Mouse (Mus musculus) CH12.LX (cell line): ENCODE results near the gene Aspscr1. TPM values are rescaled to one million over a fixed set of nuclear protein-coding genes. Genes with fewer than 3 reads are reported as not detected.

Source experiments
- DNase-seq: peaks from one replicate; pipeline ENCODE4 v3.0.0-alpha.2; 2013; ENCODE audit errors: extremely low read depth
- H3K27ac ChIP-seq: 2 replicates; pipeline ENCODE4 v1.5.1; 2012; ENCODE audit warnings: low read depth, mild to moderate bottlenecking, control low read depth, moderate library complexity; ENCODE audit not compliant: insufficient read depth
- H3K27me3 ChIP-seq: replicated peaks from 2 replicates; pipeline ENCODE3; 2012; ENCODE audit warnings: inconsistent platforms
- H3K36me3 ChIP-seq, 2 experiments: replicated peaks in 1 of 2; 2 replicates each; pipeline versions ENCODE3 to v1.6.1; 2012; ENCODE audit warnings: inconsistent platforms in 1 of 2, low read length in 1 of 2, mild to moderate bottlenecking in 1 of 2, mixed read lengths in 1 of 2, moderate library complexity in 1 of 2; ENCODE audit not compliant: control insufficient read depth in 1 of 2, insufficient read depth in 1 of 2
- H3K4me1 ChIP-seq, 2 experiments: 2 replicates each; pipeline ENCODE4 v1.6.1; 2012; ENCODE audit warnings: inconsistent platforms in 1 of 2, moderate library complexity in 1 of 2; ENCODE audit not compliant: insufficient read depth in 2 of 2, control insufficient read depth in 1 of 2
- H3K4me2 ChIP-seq: 2 replicates; pipeline ENCODE4 v1.6.1; 2012; ENCODE audit warnings: low read depth, mild to moderate bottlenecking, control low read depth; ENCODE audit not compliant: poor library complexity, insufficient read depth, severe bottlenecking
- H3K4me3 ChIP-seq, 3 experiments: fragments of 150-350 bp in 1 of 3; sonication (generic) in 1 of 3; replicated peaks in 1 of 3; 2 replicates each; pipeline versions ENCODE3 to v1.5.1; 2011 to 2012; ENCODE audit warnings: low read depth in 2 of 3, low read length in 2 of 3, mild to moderate bottlenecking in 2 of 3, moderate library complexity in 2 of 3, control low read depth in 1 of 3, improper control_type of control experiment in 1 of 3, inconsistent platforms in 1 of 3, mixed read lengths in 1 of 3; ENCODE audit not compliant: poor library complexity in 1 of 3
- H3K79me2 ChIP-seq: replicated peaks from 2 replicates; pipeline ENCODE4 v1.6.1; 2012; ENCODE audit warnings: mild to moderate bottlenecking, moderate library complexity; ENCODE audit not compliant: control insufficient read depth, poor library complexity, insufficient read depth, severe bottlenecking; ENCODE audit errors: extremely low read depth
- H3K9ac ChIP-seq: 2 replicates; pipeline ENCODE4 v1.6.1; 2012; ENCODE audit warnings: low read depth, mild to moderate bottlenecking, control low read depth, moderate library complexity; ENCODE audit not compliant: insufficient read depth
- H3K9me3 ChIP-seq: replicated peaks from 2 replicates; pipeline ENCODE3; 2012; ENCODE audit warnings: low read length, inconsistent platforms, mixed read lengths
- CTCF ChIP-seq, 2 experiments: IDR thresholded peaks in 1 of 2; conservative IDR thresholded peaks in 1 of 2; 2 replicates each; pipeline ENCODE4 v1.5.1; 2011 to 2012; ENCODE audit warnings: low read depth in 2 of 2, low read length in 2 of 2, improper control_type of control experiment in 1 of 2, inconsistent platforms in 1 of 2, mild to moderate bottlenecking in 1 of 2, moderate library complexity in 1 of 2
- IRF4 ChIP-seq: IDR thresholded peaks from 2 replicates; pipeline ENCODE4 v1.6.1; 2014; ENCODE audit warnings: low read depth, mild to moderate bottlenecking, inconsistent platforms, low read length, improper control_type of control experiment
- JUND ChIP-seq: conservative IDR thresholded peaks from 2 replicates; pipeline ENCODE4 v1.6.1; 2011; ENCODE audit warnings: low read depth, low read length, improper control_type of control experiment
- KAT2A ChIP-seq: IDR thresholded peaks from 2 replicates; pipeline ENCODE4 v1.6.1; 2012; ENCODE audit warnings: low read length, improper control_type of control experiment, inconsistent platforms; ENCODE audit not compliant: insufficient replicate concordance
- MAFK ChIP-seq: IDR thresholded peaks from 2 replicates; pipeline ENCODE4 v1.6.1; 2011; ENCODE audit warnings: low read length, improper control_type of control experiment; ENCODE audit not compliant: insufficient replicate concordance
- MAX ChIP-seq: IDR thresholded peaks from 2 replicates; pipeline ENCODE4 v1.6.1; 2011; ENCODE audit warnings: low read length, improper control_type of control experiment
- MAZ ChIP-seq: IDR thresholded peaks from 2 replicates; pipeline ENCODE4 v1.6.1; 2012; ENCODE audit warnings: low read depth, mild to moderate bottlenecking, inconsistent platforms, low read length, improper control_type of control experiment, moderate library complexity
- MXI1 ChIP-seq: IDR thresholded peaks from 2 replicates; pipeline ENCODE4 v1.6.1; 2011; ENCODE audit warnings: mild to moderate bottlenecking, low read depth, low read length, improper control_type of control experiment
- NRF1 ChIP-seq: IDR thresholded peaks from 2 replicates; pipeline ENCODE4 v1.6.1; 2014; ENCODE audit warnings: low read depth, mild to moderate bottlenecking, inconsistent platforms, low read length, improper control_type of control experiment, moderate library complexity
- POLR2AphosphoS2 ChIP-seq: IDR thresholded peaks from 2 replicates; pipeline ENCODE4 v1.6.1; 2011; ENCODE audit warnings: low read depth, low read length, improper control_type of control experiment
- RAD21 ChIP-seq: IDR thresholded peaks from 2 replicates; pipeline ENCODE4 v1.6.1; 2011; ENCODE audit warnings: low read depth, mild to moderate bottlenecking, low read length, improper control_type of control experiment, moderate library complexity
- RCOR1 ChIP-seq: conservative IDR thresholded peaks from 2 replicates; pipeline ENCODE4 v1.6.1; 2012; ENCODE audit warnings: low read depth, mild to moderate bottlenecking, inconsistent platforms, low read length, improper control_type of control experiment
- SIN3A ChIP-seq: IDR thresholded peaks from 2 replicates; pipeline ENCODE4 v1.6.1; 2012; ENCODE audit warnings: low read length, improper control_type of control experiment, inconsistent platforms
- USF2 ChIP-seq: conservative IDR thresholded peaks from 2 replicates; pipeline ENCODE4 v1.6.1; 2011; ENCODE audit warnings: low read depth, low read length, improper control_type of control experiment
- ZMIZ1 ChIP-seq: IDR thresholded peaks from 2 replicates; pipeline ENCODE4 v1.6.1; 2012; ENCODE audit warnings: low read depth, mild to moderate bottlenecking, inconsistent platforms, low read length, improper control_type of control experiment
- dilution Hi-C: fragments of 300-500 bp; cut with MboI; formaldehyde crosslinking; loops from 2 replicates; pipeline ENCODE4 v1.14.3; 2020; ENCODE audit warnings: low sequenced_read_pairs; ENCODE audit not compliant: extremely low pct_unique_long_range_greater_than_20kb, extremely low pct_ligation_motif_present
- in situ Hi-C: fragments of 300-500 bp; cut with MboI; formaldehyde crosslinking; loops from 3 replicates; pipeline ENCODE4 v1.14.3; 2019; ENCODE audit warnings: low sequenced_read_pairs, low pct_ligation_motif_present, low pct_unique_long_range_greater_than_20kb, mixed read lengths
- polyA plus RNA-seq: library from polyadenylated mRNA; unstranded; fragments of >175 nt; gene quantifications from 2 replicates; pipeline ENCODE4 v1.2.1, GENCODE M21; 2012; ENCODE audit warnings: low read depth; ENCODE audit not compliant: insufficient read length
- total RNA-seq, 2 experiments: library from RNA; depleted of rRNA; stranded (reverse); fragments of 300-350 nt in 1 of 2; fragments of >200 nt in 1 of 2; gene quantifications; 2 replicates each; pipeline ENCODE4 v1.2.3; 2012 to 2014

Aspscr1 gene
- total and polyA plus RNA-seq, 3 experiments = 27.3 to 69.9 (median 34.1) TPM

DNA sequence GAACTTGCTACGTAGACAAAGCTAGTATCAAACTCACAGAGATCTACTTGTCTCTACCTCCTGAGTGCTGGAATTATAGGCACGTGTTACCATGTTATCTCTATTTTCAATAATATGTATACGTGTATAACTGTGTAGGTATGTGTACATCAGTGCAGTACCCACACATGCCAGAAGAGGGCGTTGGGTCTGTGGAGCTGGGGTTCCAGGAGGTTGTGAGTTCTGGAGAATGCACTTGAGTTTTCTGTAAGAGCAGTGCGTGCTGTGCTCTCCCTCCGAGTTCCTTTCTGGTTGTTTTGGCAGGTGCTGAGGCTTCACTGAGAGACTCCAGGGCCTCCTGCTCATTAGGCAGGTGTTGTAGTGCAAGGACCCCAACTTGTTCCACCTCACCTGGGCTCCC, 23.8 kb downstream of the Aspscr1 start:
- in situ Hi-C loops = no loop called here
- Histone ChIP-seq H3K4me3 (no peak overlapping the region), H3K36me3 (peaks cover 55 to 98% of the 10 kb centered on the region in 2 experiments), H3K27ac (no peak overlapping the region), H3K9me3 (peaks cover 8% of the 10 kb centered on the region), H3K4me1 (0 out of 4 replicates have a peak, but pooled peaks cover 2 to 5% of the 10 kb centered on the region in 2 experiments), H3K9ac (no peak overlapping the region), H3K4me2 (no peak overlapping the region), H3K27me3 (no peaks in the 10 kb centered on the region), H3K79me2 (no peaks in the 10 kb centered on the region)
- DNase-seq = no peak
- dilution Hi-C loops = no loop called here
- no peak for TF ChIP-seq NRF1
- TF ChIP-seq MAZ = no peak
- TF ChIP-seq CTCF (conservative IDR thresholded peaks at IDR 0.05 in 1 of 2, IDR thresholded peaks at IDR 0.05 in 1 of 2; ENCODE audit: low read depth in 2 of 2, low read length in 2 of 2) = peak; percentile 27 to 57
- TF ChIP-seq RAD21 = no peak

DNA sequence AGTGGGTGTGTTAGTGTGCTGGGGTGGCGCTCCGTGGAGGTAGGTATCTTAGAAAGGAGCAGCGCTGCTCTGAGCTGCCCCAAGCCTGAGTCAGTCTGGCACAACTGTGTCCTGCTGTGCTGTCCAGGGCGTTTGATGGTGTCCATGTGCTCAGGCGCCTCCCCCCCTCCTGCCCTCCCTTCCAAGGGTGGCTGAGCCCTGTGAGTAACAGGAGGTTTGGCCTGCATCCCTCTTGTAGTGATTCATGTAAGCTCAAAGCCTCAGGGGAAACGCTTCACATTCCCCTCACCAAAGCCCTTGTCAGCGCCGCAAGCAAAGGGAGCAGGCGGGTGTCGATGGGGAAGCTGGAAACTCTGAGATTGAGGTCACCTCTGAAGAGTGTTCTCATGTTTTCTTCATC, 25.0 kb downstream of the Aspscr1 start:
- H3K27me3 ChIP-seq = no peaks in the 10 kb centered on the region
- in situ Hi-C loops = no loop called here
- no peak overlapping the region for H3K9ac ChIP-seq
- H3K4me3 ChIP-seq = no peak overlapping the region
- dilution Hi-C loops = no loop called here
- no peak overlapping the region for H3K4me2 ChIP-seq
- H3K9me3 ChIP-seq = peaks cover 8% of the 10 kb centered on the region
- no peak for DNase-seq
- TF ChIP-seq KAT2A = no peak
- TF ChIP-seq MAX = no peak
- no peak for TF ChIP-seq MAFK
- no peak for TF ChIP-seq USF2
- no peak for TF ChIP-seq NRF1
- no peak for TF ChIP-seq POLR2AphosphoS2
- no peak for TF ChIP-seq IRF4
- TF ChIP-seq JUND = no peak
- TF ChIP-seq MXI1 = no peak
- TF ChIP-seq SIN3A = no peak
- no peak for TF ChIP-seq RAD21
- TF ChIP-seq ZMIZ1 = no peak
- no peak for TF ChIP-seq RCOR1
- H3K79me2 ChIP-seq = no peaks in the 10 kb centered on the region
- no peak overlapping the region for H3K27ac ChIP-seq
- peaks cover 56 to 95% of the 10 kb centered on the region in 2 experiments for H3K36me3 ChIP-seq
- H3K4me1 ChIP-seq = 0 out of 4 replicates have a peak, but pooled peaks cover 2 to 5% of the 10 kb centered on the region in 2 experiments
